Mouse (Mus musculus) heart, adult 8-10 months (tissue): ENCODE measurements around the gene Taf1. TPM values are rescaled to one million over a fixed set of nuclear protein-coding genes. Genes with fewer than 3 reads are reported as not detected.

Experiments
- total RNA-seq, 4 experiments: library from RNA; stranded (reverse); gene quantifications; 2 replicates each; pipeline ENCODE4 v1.2.4; 2022

Taf1 gene
- total RNA-seq, 4 experiments from 2014 or later = 12.8 to 17.5 (median 15.1) TPM

Other genes with a start within 250 kb of the Taf1 start
- 1 to 10 TPM in 1 of 4 experiments, under 1 TPM in 3; 0.34 to 1.2 (median 0.78) TPM for gene Nlgn3, start 233.6 kb upstream of the Taf1 start, total RNA-seq
- gene Gjb1, start 156.4 kb upstream of the Taf1 start, total RNA-seq = not detected
- 10 to 100 TPM; 10.2 to 21.5 (median 16.2) TPM for gene Zmym3, start 111.9 kb upstream of the Taf1 start, total RNA-seq
- 10 to 100 TPM; 52.5 to 70.1 (median 58.9) TPM for gene Nono, start 103.4 kb upstream of the Taf1 start, total RNA-seq
- gene Itgb1bp2, start 83.6 kb upstream of the Taf1 start, total RNA-seq = 100 to 1,000 TPM; 154 to 226 (median 179) TPM
- 10 to 100 TPM; 53.6 to 66.9 (median 60.0) TPM for gene Ogt, start 107.3 kb downstream of the Taf1 start, total RNA-seq
- gene Cxcr3, start 201.5 kb downstream of the Taf1 start, total RNA-seq = under 1 TPM in 1 of 4 experiments, not detected in 3; 0.26 TPM